Mouse (Mus musculus) MEL (cell line): ENCODE results near the gene Gstcd. TPM values are rescaled to one million over a fixed set of nuclear protein-coding genes. Genes with fewer than 3 reads are reported as not detected.

Source experiments
- DNase-seq: peaks from one replicate; pipeline ENCODE4 v3.0.0; 2011; ENCODE audit warnings: low read depth, low spot score
- H3K27ac ChIP-seq: 2 replicates; pipeline ENCODE4 v1.5.1; 2012; ENCODE audit warnings: low read depth, mild to moderate bottlenecking, control low read depth, low read length, moderate library complexity; ENCODE audit not compliant: control insufficient read depth
- H3K27me3 ChIP-seq, 2 experiments: fragments of 150-350 bp in 1 of 2; sonication (generic) in 1 of 2; 2 replicates each; pipeline ENCODE4 v1.6.1; 2012; ENCODE audit warnings: low read length in 2 of 2, mild to moderate bottlenecking in 2 of 2, improper control_type of control experiment in 1 of 2, moderate library complexity in 1 of 2; ENCODE audit not compliant: insufficient read depth in 2 of 2, control insufficient read depth in 1 of 2
- H3K36me3 ChIP-seq, 2 experiments: 2 replicates each; pipeline ENCODE4 v1.6.1; 2012 to 2014; ENCODE audit warnings: low read length in 2 of 2, improper control_type of control experiment in 1 of 2, inconsistent platforms in 1 of 2, mild to moderate bottlenecking in 1 of 2; ENCODE audit not compliant: insufficient read depth in 2 of 2, control insufficient read depth in 1 of 2
- H3K4me1 ChIP-seq, 2 experiments: fragments of 150-350 bp in 1 of 2; sonication (generic) in 1 of 2; 2 replicates each; pipeline ENCODE4 v1.6.1; 2012; ENCODE audit warnings: low read length in 2 of 2, improper control_type of control experiment in 1 of 2, mild to moderate bottlenecking in 1 of 2; ENCODE audit not compliant: insufficient read depth in 2 of 2, control insufficient read depth in 1 of 2
- H3K4me3 ChIP-seq, 2 experiments: fragments of 150-350 bp in 1 of 2; sonication (generic) in 1 of 2; 2 replicates each; pipeline ENCODE4 v1.5.1; 2012; ENCODE audit warnings: low read depth in 2 of 2, low read length in 2 of 2, mild to moderate bottlenecking in 2 of 2, moderate library complexity in 2 of 2, control low read depth in 1 of 2, improper control_type of control experiment in 1 of 2; ENCODE audit not compliant: control insufficient read depth in 1 of 2, insufficient read depth in 1 of 2
- H3K79me2 ChIP-seq: 2 replicates; pipeline ENCODE4 v1.6.1; 2012; ENCODE audit warnings: mild to moderate bottlenecking, low read length, moderate library complexity; ENCODE audit not compliant: control insufficient read depth, poor library complexity, insufficient read depth
- H3K9ac ChIP-seq: 2 replicates; pipeline ENCODE4 v1.6.1; 2012; ENCODE audit warnings: low read depth, mild to moderate bottlenecking, control low read depth, low read length, moderate library complexity; ENCODE audit not compliant: control insufficient read depth, poor library complexity, severe bottlenecking
- H3K9me3 ChIP-seq: fragments of 150-350 bp; sonication (generic); replicated peaks from 2 replicates; pipeline ENCODE4 v1.6.1; 2012; ENCODE audit warnings: mild to moderate bottlenecking, low read length, improper control_type of control experiment, moderate library complexity; ENCODE audit not compliant: insufficient read depth
- CHD2 ChIP-seq: IDR thresholded peaks from 2 replicates; pipeline ENCODE4 v1.6.1; 2011; ENCODE audit warnings: low read length, improper control_type of control experiment
- E2F4 ChIP-seq: IDR thresholded peaks from 2 replicates; pipeline ENCODE4 v1.6.1; 2011; ENCODE audit warnings: low read depth, low read length, improper control_type of control experiment, borderline replicate concordance
- EP300 ChIP-seq, 2 experiments: IDR thresholded peaks; 2 replicates each; pipeline ENCODE4 v1.6.1; 2011; ENCODE audit warnings: improper control_type of control experiment in 2 of 2, low read length in 2 of 2, low read depth in 1 of 2, mild to moderate bottlenecking in 1 of 2
- GATA1 ChIP-seq: IDR thresholded peaks from 2 replicates; pipeline ENCODE4 v1.6.1; 2011; ENCODE audit warnings: low read depth, low read length, improper control_type of control experiment
- KAT2A ChIP-seq: conservative IDR thresholded peaks from 2 replicates; pipeline ENCODE4 v1.6.1; 2012; ENCODE audit warnings: low read depth, low read length, improper control_type of control experiment, inconsistent platforms
- MAZ ChIP-seq: IDR thresholded peaks from 2 replicates; pipeline ENCODE4 v1.6.1; 2012; ENCODE audit warnings: low read depth, mild to moderate bottlenecking, inconsistent platforms, low read length, improper control_type of control experiment
- MEF2A ChIP-seq: IDR thresholded peaks from 2 replicates; pipeline ENCODE4 v1.6.1; 2014; ENCODE audit warnings: low read depth, mild to moderate bottlenecking, inconsistent platforms, low read length, improper control_type of control experiment; ENCODE audit not compliant: poor library complexity, insufficient replicate concordance, severe bottlenecking; ENCODE audit errors: extremely low read depth
- NELFE ChIP-seq: IDR thresholded peaks from 2 replicates; pipeline ENCODE4 v1.6.1; 2011; ENCODE audit warnings: low read depth, low read length, improper control_type of control experiment
- RCOR1 ChIP-seq: IDR thresholded peaks from 2 replicates; pipeline ENCODE4 v1.6.1; 2012; ENCODE audit warnings: low read depth, mild to moderate bottlenecking, inconsistent platforms, low read length, improper control_type of control experiment
- TCF12 ChIP-seq: IDR thresholded peaks from 2 replicates; pipeline ENCODE4 v1.6.1; 2014; ENCODE audit warnings: low read depth, mild to moderate bottlenecking, inconsistent platforms, low read length, improper control_type of control experiment, moderate library complexity
- UBTF ChIP-seq: IDR thresholded peaks from 2 replicates; pipeline ENCODE4 v1.6.1; 2012; ENCODE audit warnings: low read depth, mild to moderate bottlenecking, inconsistent platforms, low read length, improper control_type of control experiment, moderate library complexity, borderline replicate concordance; ENCODE audit not compliant: insufficient read depth
- polyA plus RNA-seq, 2 experiments: library from polyadenylated mRNA; stranded (reverse) in 1 of 2; unstranded in 1 of 2; fragments of >175 nt in 1 of 2; fragments of >200 nt in 1 of 2; gene quantifications; 2 replicates each; pipeline versions ENCODE4 v1.2.1 to v1.2.4; 2012; ENCODE audit warnings: low replicate concordance in 2 of 2, low read depth in 1 of 2; ENCODE audit not compliant: insufficient read length in 2 of 2, insufficient read depth in 1 of 2, missing spikeins in 1 of 2
- total RNA-seq: library from RNA; depleted of rRNA; stranded (reverse); fragments of 300-350 nt; gene quantifications from 2 replicates; pipeline ENCODE4 v1.2.3, GENCODE M21; 2012

The Gstcd gene
- total and polyA plus RNA-seq, 3 experiments, result 15.5 to 19.2 TPM; not detected in 1

DNA sequence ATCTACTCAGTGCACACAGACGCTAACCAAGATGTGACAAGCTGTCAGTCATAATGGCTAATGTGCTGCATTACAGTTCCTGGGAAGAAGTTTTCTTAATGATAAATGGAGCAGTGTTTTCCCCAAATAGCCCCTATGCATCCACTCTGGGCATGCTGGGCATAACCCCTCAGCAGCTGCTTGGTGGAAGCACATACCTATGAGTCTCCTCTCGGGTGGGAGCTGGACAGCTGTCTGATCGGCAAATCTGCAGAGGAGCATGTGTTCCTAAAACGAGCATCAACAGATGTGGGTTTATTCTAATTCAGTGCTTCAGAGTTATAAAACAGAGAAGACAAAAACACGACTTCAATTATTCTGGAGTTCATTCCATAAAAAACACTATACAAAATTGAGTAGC is 105.6 kb downstream of the Gstcd start:
- H3K27ac ChIP-seq, result no peak overlapping the region
- TF ChIP-seq RCOR1 (no peak), MEF2A (no peak), KAT2A (no peak), EP300 (IDR thresholded peaks at IDR 0.05; ENCODE audit: low read depth in 1 of 2, low read length in 2 of 2) (no peak), GATA1 (no peak), E2F4 (no peak), UBTF (no peak)
- H3K4me1 ChIP-seq, result no peaks in the 10 kb centered on the region
- no peaks in the 10 kb centered on the region for H3K27me3 ChIP-seq
- no peaks in the 10 kb centered on the region for H3K79me2 ChIP-seq
- no peak overlapping the region for H3K4me3 ChIP-seq
- H3K9ac ChIP-seq, result no peak overlapping the region
- no peaks in the 10 kb centered on the region; a peak in 1 of 4 replicates for H3K36me3 ChIP-seq
- no peak for DNase-seq
- no peaks in the 10 kb centered on the region for H3K9me3 ChIP-seq

- no peaks in the 10 kb centered on the region for H3K4me1 ChIP-seq
- H3K4me3 ChIP-seq, result no peak overlapping the region
- H3K36me3 ChIP-seq, result no peaks in the 10 kb centered on the region; a peak in 1 of 4 replicates
- no peak overlapping the region for H3K9ac ChIP-seq
- TF ChIP-seq NELFE (no peak), TCF12 (no peak), MAZ (no peak)
- no peaks in the 10 kb centered on the region for H3K27me3 ChIP-seq
- no peak overlapping the region for H3K27ac ChIP-seq
- H3K79me2 ChIP-seq, result no peaks in the 10 kb centered on the region
- DNase-seq, result no peak
- H3K9me3 ChIP-seq, result no peaks in the 10 kb centered on the region
These were observed 107.9 kb downstream of the Gstcd start for GRCm38 (mm10) chr3:132983845-132984485.

DNA sequence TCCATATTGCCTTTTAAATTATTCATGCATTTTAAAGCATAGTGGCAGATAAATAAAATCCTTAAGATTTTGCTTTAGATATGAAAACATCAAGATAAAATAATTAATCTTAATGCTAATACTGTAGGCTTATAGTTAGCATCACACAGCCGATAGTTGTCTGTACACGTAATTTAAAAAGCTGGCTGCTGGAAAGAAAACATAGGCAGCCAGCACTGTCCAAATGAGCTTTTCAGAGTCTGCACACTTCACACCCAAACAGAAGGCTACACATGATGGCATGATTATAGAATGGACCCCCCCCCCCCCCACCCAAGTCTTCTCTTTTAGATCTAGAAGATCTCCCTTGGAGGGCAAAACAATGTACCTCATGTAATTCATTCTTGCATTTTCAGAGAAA is 109.9 kb downstream of the Gstcd start:
- Histone ChIP-seq H3K27me3 (no peaks in the 10 kb centered on the region), H3K79me2 (no peaks in the 10 kb centered on the region), H3K4me1 (no peaks in the 10 kb centered on the region), H3K27ac (no peak overlapping the region), H3K9me3 (no peaks in the 10 kb centered on the region), H3K9ac (no peak overlapping the region), H3K36me3 (no peaks in the 10 kb centered on the region; a peak in 1 of 4 replicates), H3K4me3 (no peak overlapping the region)
- no peak for TF ChIP-seq CHD2
- no peak for TF ChIP-seq GATA1
- no peak for DNase-seq
